Comparison of ENCODE assay signal across 8 mouse cellular contexts in the genomic region with DNA sequence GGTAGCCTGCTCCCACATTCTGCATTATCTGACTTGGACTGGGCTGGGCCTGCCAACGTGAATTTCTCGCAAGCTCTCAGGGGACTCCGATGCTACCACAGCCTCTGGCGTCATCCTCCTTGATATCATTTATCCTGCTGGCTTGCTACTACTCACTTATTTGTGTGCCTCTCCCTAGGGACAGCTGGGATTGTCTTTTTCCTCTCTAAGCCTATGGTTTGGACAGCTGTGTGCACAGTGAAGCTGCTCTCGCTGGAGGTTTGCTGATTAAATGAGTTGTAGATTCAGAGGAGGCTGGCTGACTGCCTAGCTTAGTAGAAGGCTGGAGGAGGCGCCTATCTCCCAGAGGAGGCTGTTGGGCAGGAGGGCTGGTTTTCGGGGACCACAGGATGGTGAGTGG. TPM values are rescaled to one million over a fixed set of nuclear protein-coding genes. Genes with fewer than 3 reads are reported as not detected.
DNase-seq lines count a peak whose midpoint lies in the region; ATAC-seq lines count a peak whose summit lies in the region.

No protein-coding gene starts in this region.

- H3K4me1 ChIP-seq in embryonic facial prominence, embryonic 14.5 days (ENCODE audit: control insufficient read depth, insufficient read depth, low read length): peaks cover 21% of the 10 kb centered on the region
- H3K4me1 ChIP-seq in hindbrain, embryonic 12.5 days: peaks cover 25% of the 10 kb centered on the region

- H3K27ac ChIP-seq in embryonic facial prominence, embryonic 14.5 days (replicated peaks; ENCODE audit: low read depth, low read length): peak overlapping the region; percentile 66
- H3K27ac ChIP-seq in hindbrain, embryonic 12.5 days: peak overlapping the region; percentile 31

- H3K4me3 ChIP-seq in embryonic facial prominence, embryonic 14.5 days (ENCODE audit: low read depth, low read length): no peak overlapping the region
- H3K4me3 ChIP-seq in hindbrain, embryonic 12.5 days: no peak overlapping the region

- no peaks in the 10 kb centered on the region for H3K9me3 ChIP-seq in embryonic facial prominence, embryonic 14.5 days (ENCODE audit: control insufficient read depth, low read length)
- no peaks in the 10 kb centered on the region for H3K9me3 ChIP-seq in hindbrain, embryonic 12.5 days (replicated peaks)

- H3K36me3 ChIP-seq in embryonic facial prominence, embryonic 14.5 days (ENCODE audit: control insufficient read depth, insufficient read depth, low read length): no peaks in the 10 kb centered on the region
- no peaks in the 10 kb centered on the region for H3K36me3 ChIP-seq in hindbrain, embryonic 12.5 days

- 44% methylated on average over 7 of the region's 7 CpGs for WGBS in embryonic facial prominence, embryonic 14.5 days
- 65% methylated on average over 7 of the region's 7 CpGs for WGBS in hindbrain, embryonic 12.5 days

- H3K9ac ChIP-seq in embryonic facial prominence, embryonic 14.5 days (ENCODE audit: low read depth, low read length): no peak overlapping the region
- no peak overlapping the region for H3K9ac ChIP-seq in hindbrain, embryonic 12.5 days

- H3K4me2 ChIP-seq in embryonic facial prominence, embryonic 14.5 days (ENCODE audit: low read depth, low read length): no peak overlapping the region
- no peak overlapping the region for H3K4me2 ChIP-seq in hindbrain, embryonic 12.5 days (replicated peaks)

- ATAC-seq in embryonic facial prominence, embryonic 14.5 days (ENCODE audit: low read depth): peak; percentile 76
- ATAC-seq in hindbrain, embryonic 12.5 days (ENCODE audit: low FRiP score): no peak
- ATAC-seq in CD4-positive, CD25-positive, alpha-beta regulatory T cell, adult 4 months: no peak

- H3K27me3 ChIP-seq in embryonic facial prominence, embryonic 14.5 days (replicated peaks; ENCODE audit: control insufficient read depth, insufficient read depth, low read length): no peaks in the 10 kb centered on the region
- no peaks in the 10 kb centered on the region; the same call in 1 of the 2 replicates for H3K27me3 ChIP-seq in hindbrain, embryonic 12.5 days

- peak; percentile 74 for DNase-seq in MN1 (ENCODE audit: low spot score)
- DNase-seq in embryonic facial prominence, embryonic 14.5 days (ENCODE audit: low spot score): peak; percentile 90
- DNase-seq in layer of hippocampus, postnatal 36 days: peak; percentile 14 to 32
- peak; percentile 72 to 79 for DNase-seq in right cerebral cortex, postnatal 10 days (ENCODE audit: low spot score in 2 of 2)
- DNase-seq in adrenal gland, postnatal 25 days: no peak
- no peak for DNase-seq in Muller cell, postnatal 12 days (ENCODE audit: inconsistent ontology term)

RNA-seq across cellular contexts. Expression of a gene that starts 46.8 kb away (rescaled TPM):
- 9.3 and 11.8 TPM in 2 replicates for polyA plus RNA-seq in embryonic facial prominence, embryonic 14.5 days (2014; fragmentation: Nextera tagmentation; extraction: Ambion mirVana)
- polyA plus RNA-seq in hindbrain, embryonic 12.5 days (2016; fragmentation: Nextera tagmentation; extraction: Ambion mirVana): 8.2 and 8.4 TPM in 2 replicates
- total RNA-seq in layer of hippocampus, postnatal 36 days (2021): 10 to 100 TPM; 15.1 to 16.3 TPM
- not detected for polyA plus RNA-seq in CD4-positive, CD25-positive, alpha-beta regulatory T cell, adult 4 months (2017; shearing (Covaris generic))
- 1.4 and 1.9 TPM in 2 replicates for total RNA-seq in adrenal gland, postnatal 25 days (2021)

Comparison
In these comparisons a context has a peak if more than half of its experiments do, and no peak if none do; other contexts are left out.
1. DNase-seq: peak in MN1 (single experiment), embryonic facial prominence, embryonic 14.5 days (single experiment), layer of hippocampus, postnatal 36 days (2 of 2) and right cerebral cortex, postnatal 10 days (2 of 2); none in adrenal gland, postnatal 25 days (single experiment) and Muller cell, postnatal 12 days (single experiment).